Mouse (Mus musculus) midbrain, embryonic 10.5 days (tissue): ENCODE measurements around the gene Tnfsf13. TPM values are rescaled to one million over a fixed set of nuclear protein-coding genes. Genes with fewer than 3 reads are reported as not detected.

ENCODE experiments used
- DNase-seq: peaks from one replicate; pipeline ENCODE4 v3.0.0-alpha.2; 2017; ENCODE audit warnings: low spot score
- H3K27ac ChIP-seq: fragments of 300-500 bp; sonication (generic); replicated peaks from 2 replicates; pipeline ENCODE4 v1.5.1; 2016; ENCODE audit warnings: mild to moderate bottlenecking
- H3K27me3 ChIP-seq: fragments of 300-500 bp; sonication (generic); 2 replicates; pipeline ENCODE4 v1.6.1; 2016; ENCODE audit warnings: low read depth, mild to moderate bottlenecking; ENCODE audit not compliant: poor library complexity, severe bottlenecking
- H3K36me3 ChIP-seq: fragments of 300-500 bp; sonication (generic); 2 replicates; pipeline ENCODE4 v1.6.1; 2016; ENCODE audit warnings: mild to moderate bottlenecking, moderate library complexity
- H3K4me1 ChIP-seq: fragments of 300-500 bp; sonication (generic); 2 replicates; pipeline ENCODE4 v1.6.1; 2016
- H3K4me3 ChIP-seq: fragments of 300-500 bp; sonication (generic); 2 replicates; pipeline ENCODE4 v1.5.1; 2016; ENCODE audit warnings: mild to moderate bottlenecking, moderate library complexity
- H3K9me3 ChIP-seq: fragments of 300-500 bp; sonication (generic); replicated peaks from 2 replicates; pipeline ENCODE4 v1.6.1; 2016; ENCODE audit warnings: mild to moderate bottlenecking
- WGBS: fragments of 180-500 bp; shearing (Covaris S2); methylation state at CpG from one replicate; pipeline ENCODE4 v1.1.7; 2016; 5-methylcytosine and 5-hydroxymethylcytosine counted together
- polyA plus RNA-seq: library from polyadenylated mRNA; unstranded; fragments of >200 nt; fragmentation: Nextera tagmentation; extraction: Ambion mirVana; gene quantifications from 2 replicates; pipeline ENCODE4 v1.2.1, GENCODE M21; 2016

Tnfsf13 gene
- polyA plus RNA-seq, 1 experiment from 2014 or later, result 0.30 TPM

DNA sequence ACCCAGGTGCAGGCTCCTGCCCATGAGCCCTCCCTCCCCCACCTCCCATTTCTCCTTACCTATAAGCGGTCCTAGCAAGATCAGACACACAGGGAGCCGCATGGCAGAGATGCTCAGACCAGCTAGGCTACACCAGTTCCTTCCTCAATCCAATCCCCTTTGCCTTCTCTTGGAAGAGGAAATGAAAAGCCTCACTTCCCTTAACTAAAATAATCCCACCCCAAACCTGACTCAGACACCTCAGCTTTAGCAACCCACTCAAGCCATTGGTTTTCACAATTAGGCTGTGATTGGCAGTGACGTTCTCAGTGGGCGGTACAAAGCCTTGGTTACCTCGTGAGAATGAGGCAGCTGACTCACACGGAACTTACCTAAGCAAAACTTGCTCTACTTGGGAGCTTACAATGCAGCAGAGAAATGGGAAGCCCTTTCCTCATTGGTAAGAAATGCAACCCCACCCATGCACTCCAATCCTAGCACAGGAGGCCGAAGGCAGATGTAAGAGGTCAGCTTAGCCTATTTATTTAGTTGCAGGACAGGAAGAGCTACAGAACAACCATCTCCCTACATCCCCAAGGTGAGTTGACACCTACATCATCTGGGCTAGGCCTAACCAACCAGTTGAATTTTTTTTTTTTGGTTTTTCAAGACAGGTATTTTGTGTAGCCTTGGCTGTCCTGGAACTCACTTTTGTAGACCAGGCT lies 19.5 kb downstream of the Tnfsf13 start, which contains the start of gene Cd68:
Gene Cd68 (minus strand): TSS at position 193 of the 704 bp plus-strand sequence.
- H3K4me3 ChIP-seq, result peak within 1 kb of the TSS; percentile 7; the same call in 1 of the 2 replicates
- no peaks in the 10 kb centered on the region for H3K9me3 ChIP-seq
- H3K27ac ChIP-seq, result no peak within 1 kb of the TSS
- 37% methylated on average over 7 of the region's 7 CpGs for WGBS
- no peak for DNase-seq
- H3K36me3 ChIP-seq, result peaks cover 78% of the 10 kb centered on the region
- no peaks in the 10 kb centered on the region for H3K27me3 ChIP-seq
- H3K4me1 ChIP-seq, result peaks cover 42% of the 10 kb centered on the region

DNA sequence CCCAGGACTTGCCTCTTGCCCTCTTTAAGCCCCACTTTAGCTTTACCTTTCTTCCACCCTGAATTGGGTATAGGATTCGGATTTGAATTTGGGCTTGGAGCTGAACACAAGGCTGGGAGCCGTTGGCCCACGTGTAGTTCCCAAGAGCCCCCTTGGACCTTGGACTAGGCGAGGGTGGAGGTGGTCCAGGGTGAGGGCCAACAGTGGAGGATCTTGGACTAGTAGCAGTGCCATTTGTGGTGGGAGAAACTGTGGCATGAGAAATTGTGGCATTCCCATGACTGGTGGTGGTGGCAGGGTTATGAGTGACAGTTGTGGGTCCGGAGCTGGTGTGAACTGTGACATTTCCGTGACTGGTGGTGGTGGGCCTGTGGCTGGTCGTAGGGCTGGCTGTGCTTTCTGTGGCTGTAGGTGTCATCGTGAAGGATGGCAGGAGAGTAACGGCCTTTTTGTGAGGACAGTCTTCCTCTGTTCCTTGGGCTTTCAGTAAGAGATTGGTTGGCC lies 20.1 kb downstream of the Tnfsf13 start:
- H3K4me3 ChIP-seq, result 0 out of 2 replicates have a peak overlapping the region, but pooled peaks have one; percentile 7
- H3K9me3 ChIP-seq, result no peaks in the 10 kb centered on the region
- peaks cover 72% of the 10 kb centered on the region for H3K36me3 ChIP-seq
- no peak overlapping the region for H3K27ac ChIP-seq
- no peaks in the 10 kb centered on the region for H3K27me3 ChIP-seq
- peaks cover 42% of the 10 kb centered on the region for H3K4me1 ChIP-seq
- DNase-seq, result no peak
- 84% methylated on average over 9 of the region's 9 CpGs for WGBS

DNA sequence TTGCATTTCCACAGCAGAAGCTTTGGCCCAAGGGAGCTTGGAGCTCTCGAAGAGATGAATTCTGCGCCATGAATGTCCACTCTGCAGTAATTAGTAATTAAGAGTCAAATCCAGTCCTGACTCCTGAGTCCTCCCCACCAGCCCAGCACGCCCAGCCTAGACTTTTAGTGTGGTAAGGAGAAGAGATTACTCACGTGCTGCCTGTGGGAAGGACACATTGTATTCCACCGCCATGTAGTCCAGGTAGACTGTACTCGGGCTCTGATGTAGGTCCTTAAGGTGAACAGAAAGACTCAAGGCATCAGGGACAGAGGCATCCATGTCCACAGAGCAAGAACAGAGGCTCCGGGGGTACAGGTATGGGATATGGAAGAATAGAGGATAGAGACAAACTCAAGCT lies 20.7 kb downstream of the Tnfsf13 start:
- Histone ChIP-seq H3K36me3 (peaks cover 72% of the 10 kb centered on the region), H3K4me1 (peaks cover 35% of the 10 kb centered on the region), H3K27me3 (no peaks in the 10 kb centered on the region), H3K4me3 (peak overlapping the region; percentile 7; the same call in 1 of the 2 replicates), H3K27ac (no peak overlapping the region), H3K9me3 (no peaks in the 10 kb centered on the region)
- 92% methylated on average over 7 of the region's 7 CpGs for WGBS
- DNase-seq, result no peak

DNA sequence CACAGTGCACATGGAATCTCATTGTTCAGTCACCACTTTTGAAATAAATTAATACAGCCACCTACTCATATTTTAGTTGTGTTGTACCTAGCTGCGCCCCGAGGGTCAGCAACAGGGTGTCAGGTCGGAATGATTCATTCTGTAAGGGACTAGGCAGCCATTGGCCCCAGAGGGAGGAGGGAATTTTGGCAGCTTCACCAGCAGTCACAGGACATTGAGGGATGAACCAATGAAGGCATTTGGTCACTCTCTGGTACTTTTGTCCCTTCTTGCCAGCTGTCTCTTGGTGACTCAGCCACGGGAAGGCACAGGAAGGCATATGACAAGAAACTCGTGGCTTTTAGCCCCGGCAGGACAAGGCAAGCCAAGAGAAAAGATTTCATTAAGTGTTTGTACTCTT lies 21.8 kb downstream of the Tnfsf13 start:
- no peak for DNase-seq
- H3K27ac ChIP-seq, result peak overlapping the region; percentile 96
- H3K4me3 ChIP-seq, result peak overlapping the region; percentile 66; the same call in 1 of the 2 replicates
- H3K9me3 ChIP-seq, result no peaks in the 10 kb centered on the region
- WGBS, result 90% methylated on average over 6 of the region's 6 CpGs
- H3K4me1 ChIP-seq, result peaks cover 26% of the 10 kb centered on the region
- no peaks in the 10 kb centered on the region for H3K27me3 ChIP-seq
- H3K36me3 ChIP-seq, result peaks cover 71% of the 10 kb centered on the region

DNA sequence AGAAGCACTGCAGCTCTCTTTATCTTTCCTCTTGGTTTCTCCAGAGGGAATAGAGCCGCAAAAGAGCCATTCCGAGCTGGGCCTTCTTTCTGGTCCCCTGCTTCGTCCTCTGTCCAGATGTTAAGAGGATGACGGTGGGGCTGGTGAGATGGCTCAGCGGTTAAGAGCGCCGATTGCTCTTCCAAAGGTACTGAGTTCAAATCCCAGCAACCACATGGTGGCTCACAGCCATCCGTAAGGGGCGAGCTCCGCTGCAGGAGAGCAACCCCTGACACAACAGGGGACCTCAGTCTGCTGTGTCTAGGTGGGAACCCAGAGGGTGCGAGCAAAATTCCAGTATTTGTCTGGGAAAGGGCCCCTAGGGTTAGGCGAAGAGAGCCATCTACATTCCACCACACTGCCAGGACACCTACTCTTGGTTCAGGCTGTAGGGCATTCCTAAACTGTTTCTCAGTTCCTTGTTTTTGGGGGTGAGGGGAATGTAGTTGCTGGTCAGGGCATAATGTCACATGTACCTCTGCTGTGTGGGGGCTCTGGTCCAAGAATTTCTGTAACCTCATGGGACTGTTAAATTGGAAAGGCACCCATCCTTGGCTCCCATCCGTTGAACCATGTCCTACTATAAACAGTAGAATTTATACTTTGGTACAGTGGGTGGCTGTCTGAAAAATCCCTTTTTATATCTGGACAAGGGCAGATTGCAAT lies 22.5 kb downstream of the Tnfsf13 start:
- Histone ChIP-seq H3K4me3 (peak overlapping the region; percentile 66), H3K4me1 (peaks cover 25% of the 10 kb centered on the region), H3K27ac (peak overlapping the region; percentile 96), H3K9me3 (no peaks in the 10 kb centered on the region), H3K36me3 (peaks cover 71% of the 10 kb centered on the region), H3K27me3 (no peaks in the 10 kb centered on the region)
- 68% methylated on average over 13 of the region's 13 CpGs for WGBS
- DNase-seq, result no peak

DNA sequence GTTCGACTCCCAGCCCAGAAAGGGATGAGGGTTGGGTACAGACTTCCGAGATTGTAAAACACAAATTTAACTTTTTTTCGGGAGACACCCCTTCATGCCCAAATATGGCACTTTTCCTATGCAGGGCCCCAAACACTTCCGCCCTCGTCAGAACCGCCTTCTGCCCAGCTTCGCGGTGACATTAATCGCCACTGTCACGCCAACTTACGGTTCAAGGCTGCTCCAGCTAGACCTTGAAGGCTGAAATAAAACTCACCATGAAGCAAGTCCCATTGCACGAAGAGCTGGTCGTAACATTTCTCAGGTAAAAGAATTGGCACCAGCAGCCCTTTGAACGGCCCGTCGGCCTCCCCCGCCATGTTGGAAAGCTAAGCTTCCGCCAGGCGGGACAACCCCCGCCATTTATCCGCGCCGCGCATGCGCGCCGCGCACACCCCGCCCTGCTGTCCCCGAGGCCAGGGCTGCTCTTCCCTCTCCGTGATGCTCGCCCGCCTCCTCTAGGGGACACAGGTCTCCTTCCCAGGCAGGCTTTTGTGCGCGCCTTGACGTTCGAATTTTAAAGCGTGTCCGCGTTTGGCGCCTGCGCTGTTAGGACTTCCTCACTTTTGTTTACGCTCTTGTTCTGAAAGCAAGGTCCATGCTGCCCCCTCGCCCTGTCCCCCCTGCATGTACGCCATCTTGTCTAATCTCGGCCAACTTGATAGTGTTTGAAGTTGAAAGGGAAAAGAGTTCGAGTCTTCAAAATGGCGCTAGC lies 23.2 kb downstream of the Tnfsf13 start, which contains the start of gene Mpdu1:
Gene Mpdu1 (minus strand): TSS at position 430 of the 754 bp plus-strand sequence.
- WGBS, result under 1% methylated on average over 48 of the region's 48 CpGs
- Histone ChIP-seq H3K36me3 (peaks cover 71% of the 10 kb centered on the region), H3K4me1 (peaks cover 25% of the 10 kb centered on the region), H3K4me3 (peak within 1 kb of the TSS; percentile 66), H3K27me3 (no peaks in the 10 kb centered on the region), H3K27ac (peak within 1 kb of the TSS; percentile 96), H3K9me3 (no peaks in the 10 kb centered on the region)
- DNase-seq, result peak; percentile 97

DNA sequence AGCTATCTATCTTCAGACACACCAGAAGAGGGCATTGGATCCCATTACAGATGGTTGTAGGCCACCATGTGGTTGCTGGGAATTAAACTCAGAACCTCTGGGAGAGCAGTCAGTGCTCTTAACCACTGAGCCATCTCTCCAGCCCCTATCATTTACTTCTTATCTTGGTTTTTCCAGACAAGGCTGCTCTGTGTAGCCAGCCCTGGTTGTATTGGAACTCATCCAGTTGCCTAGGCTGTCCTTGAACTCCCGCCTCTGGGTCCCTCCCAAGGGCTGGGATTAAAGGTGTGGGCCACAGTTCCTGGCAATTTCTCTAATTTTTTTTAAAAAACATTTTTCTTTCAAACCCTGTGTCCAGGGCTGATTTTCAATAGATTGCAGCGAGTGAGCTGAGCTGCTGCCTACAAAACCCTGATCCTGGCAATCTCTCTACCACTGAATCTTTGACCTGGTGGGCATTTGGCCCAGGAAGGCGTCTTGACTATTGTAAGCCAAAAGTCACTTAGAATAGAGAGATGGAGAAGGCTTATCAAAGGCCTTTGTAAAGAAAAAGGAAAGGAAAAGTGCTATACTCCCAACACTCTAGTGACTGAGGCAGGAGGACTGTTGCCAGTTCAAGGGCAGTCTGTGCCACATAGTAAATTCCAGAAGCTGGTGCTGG lies 24.2 kb downstream of the Tnfsf13 start:
- H3K27me3 ChIP-seq, result no peaks in the 10 kb centered on the region
- H3K27ac ChIP-seq, result peak overlapping the region; percentile 96
- 89% methylated on average over 3 of the region's 3 CpGs for WGBS
- H3K4me3 ChIP-seq, result peak overlapping the region; percentile 66
- H3K4me1 ChIP-seq, result peaks cover 31% of the 10 kb centered on the region
- DNase-seq, result no peak
- peaks cover 72% of the 10 kb centered on the region for H3K36me3 ChIP-seq
- H3K9me3 ChIP-seq, result no peaks in the 10 kb centered on the region

DNA sequence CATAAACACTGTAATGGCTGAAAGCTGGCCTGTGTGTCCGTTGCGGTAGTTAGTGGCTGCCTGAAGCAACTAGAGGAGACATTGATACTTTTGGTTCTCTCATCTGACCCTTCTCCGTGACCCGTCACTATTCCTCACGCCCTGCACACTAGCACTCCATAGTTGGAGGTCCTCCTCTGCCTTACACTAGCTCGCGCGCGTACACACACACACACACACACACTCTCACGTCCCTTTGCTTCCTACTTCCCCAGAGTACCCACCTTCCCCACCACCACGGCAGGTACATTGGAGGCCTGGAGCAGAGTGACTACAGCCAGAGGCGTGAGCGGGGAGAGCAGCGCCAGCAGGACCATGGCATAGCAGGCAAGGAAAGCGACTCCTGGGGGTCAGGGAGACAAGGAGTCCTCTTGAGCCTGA lies 28.1 kb downstream of the Tnfsf13 start:
- no peaks in the 10 kb centered on the region for H3K27me3 ChIP-seq
- no peak for DNase-seq
- H3K36me3 ChIP-seq, result peaks cover 76% of the 10 kb centered on the region
- peaks cover 50% of the 10 kb centered on the region for H3K4me1 ChIP-seq
- H3K4me3 ChIP-seq, result no peak overlapping the region
- H3K27ac ChIP-seq, result no peak overlapping the region
- 86% methylated on average over 15 of the region's 15 CpGs for WGBS
- H3K9me3 ChIP-seq, result no peaks in the 10 kb centered on the region

DNA sequence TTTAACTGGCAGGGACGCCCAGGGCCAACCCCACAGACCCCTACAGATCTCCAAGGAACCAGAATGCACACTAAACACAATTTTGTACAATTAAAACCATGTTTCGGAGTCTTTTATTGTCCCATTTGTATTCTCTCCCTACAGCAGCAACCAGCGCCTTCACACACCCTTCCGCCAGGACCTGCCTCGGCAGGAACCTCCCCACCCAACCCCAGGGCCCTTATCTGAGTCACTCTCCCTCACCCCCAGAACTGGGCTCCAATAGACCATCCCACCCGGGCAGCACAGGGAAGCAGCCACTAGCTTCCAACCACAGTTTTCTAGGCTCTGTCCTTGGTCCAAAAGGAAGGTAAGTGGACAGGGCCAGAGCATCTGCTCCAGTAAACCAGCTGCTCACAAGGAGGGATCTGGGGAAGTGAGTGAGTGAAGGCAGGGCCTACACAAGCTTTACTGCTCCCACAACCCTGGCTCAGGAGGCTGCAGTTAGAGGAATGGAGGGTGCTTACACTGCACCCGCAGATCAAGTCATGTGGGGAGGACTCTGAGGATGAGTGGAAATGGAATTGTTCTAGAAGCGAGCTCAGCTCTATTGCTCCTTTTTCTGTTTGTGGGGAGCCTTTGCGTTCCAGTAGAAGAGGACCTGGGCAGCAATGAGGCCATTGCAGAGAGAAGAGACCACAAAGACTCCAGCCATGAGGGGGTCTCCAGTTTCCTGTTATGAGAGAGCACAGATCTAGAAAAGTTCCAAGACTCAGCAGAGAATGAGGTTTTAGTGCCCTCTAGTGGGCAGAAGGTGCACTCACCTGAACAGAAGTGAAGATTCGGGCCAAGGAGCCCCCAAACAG lies 28.7 kb downstream of the Tnfsf13 start:
- peak; percentile 65 for DNase-seq
- peaks cover 49% of the 10 kb centered on the region for H3K4me1 ChIP-seq
- H3K36me3 ChIP-seq, result peaks cover 83% of the 10 kb centered on the region
- H3K27me3 ChIP-seq, result no peaks in the 10 kb centered on the region
- no peaks in the 10 kb centered on the region for H3K9me3 ChIP-seq
- 83% methylated on average over 10 of the region's 10 CpGs for WGBS
- H3K4me3 ChIP-seq, result peak overlapping the region; percentile 11; the same call in 1 of the 2 replicates
- no peak overlapping the region for H3K27ac ChIP-seq

DNA sequence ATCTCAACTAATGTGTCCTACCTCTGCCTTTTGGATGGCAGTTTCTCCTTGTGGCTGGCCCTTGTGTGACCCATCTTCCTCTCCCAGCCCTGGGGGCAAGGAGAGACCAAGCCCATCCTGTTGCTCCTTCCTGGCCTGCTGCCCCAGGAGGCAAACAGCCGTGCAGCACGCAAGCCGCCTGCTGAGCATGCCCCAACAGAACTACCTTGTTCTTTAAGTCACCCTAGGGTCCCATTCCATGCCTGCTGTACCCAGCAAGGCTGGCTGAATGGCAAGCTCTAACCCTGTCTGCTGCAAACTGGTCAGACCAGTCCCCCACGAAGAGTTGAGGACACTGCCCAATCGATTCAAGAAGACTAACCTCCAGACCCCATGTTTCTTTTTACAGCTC lies 29.5 kb downstream of the Tnfsf13 start:
- no peak for DNase-seq
- WGBS, result 83% methylated on average over 5 of the region's 5 CpGs
- Histone ChIP-seq H3K27me3 (no peaks in the 10 kb centered on the region), H3K27ac (0 out of 2 replicates have a peak overlapping the region, but pooled peaks have one; percentile 6), H3K4me3 (no peak overlapping the region; the same call in 1 of the 2 replicates), H3K36me3 (peaks cover 91% of the 10 kb centered on the region), H3K9me3 (no peaks in the 10 kb centered on the region), H3K4me1 (peaks cover 42% of the 10 kb centered on the region)
